In the genomic region with DNA sequence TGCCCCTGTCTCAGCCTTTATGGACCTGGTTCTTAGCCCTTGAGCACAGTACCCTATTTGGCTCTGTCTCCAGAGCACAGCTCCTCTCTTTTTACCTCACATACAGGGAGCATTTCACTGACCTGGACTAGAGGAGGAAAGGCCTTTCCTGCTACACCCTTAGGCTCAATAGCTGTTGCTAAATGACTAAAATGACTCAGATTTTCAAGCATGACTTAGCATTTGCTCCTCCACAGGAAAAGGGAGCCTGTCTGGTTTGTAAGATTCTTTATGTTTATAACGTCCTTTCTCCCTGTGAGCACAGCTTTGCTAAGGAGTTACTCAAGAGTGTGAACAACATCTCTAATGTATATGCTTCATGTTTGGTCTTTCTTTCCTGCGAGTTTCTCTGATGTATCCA, we compare ENCODE assay signal across 24 mouse cellular contexts. TPM values are rescaled to one million over a fixed set of nuclear protein-coding genes. Genes with fewer than 3 reads are reported as not detected.
DNase-seq lines count a peak whose midpoint lies in the region; ATAC-seq lines count a peak whose summit lies in the region.
"Had no signal": no experiment of that assay in that cellular context is flagged by ENCODE, and none has a peak within 500 bp of the region (broad histone marks: within the 10 kb centered on the region; RNA-seq: fewer than 3 reads in every experiment).

No protein-coding gene starts in this region.

- no peaks in the 10 kb centered on the region for H3K36me3 ChIP-seq in kidney, embryonic 15.5 days
- H3K36me3 ChIP-seq: embryonic facial prominence, embryonic 15.5 days; G1E; limb, embryonic 15.5 days had no signal

- no peaks in the 10 kb centered on the region for H3K9me3 ChIP-seq in kidney, embryonic 15.5 days (replicated peaks)
- H3K9me3 ChIP-seq: embryonic facial prominence, embryonic 15.5 days; forebrain, embryonic 15.5 days; G1E; hindbrain, embryonic 13.5 days; limb, embryonic 15.5 days had no signal

- H3K4me2 ChIP-seq in kidney, embryonic 15.5 days: no peak overlapping the region
- H3K4me2 ChIP-seq: embryonic facial prominence, embryonic 15.5 days; forebrain, embryonic 15.5 days; hindbrain, embryonic 13.5 days; limb, embryonic 15.5 days; lung, embryonic 14.5 days had no signal

- no peak overlapping the region for H3K27ac ChIP-seq in kidney, embryonic 15.5 days
- H3K27ac ChIP-seq: embryonic facial prominence, embryonic 15.5 days; forebrain, embryonic 15.5 days; hindbrain, embryonic 13.5 days; limb, embryonic 15.5 days; liver, embryonic 14.5 days; stomach, postnatal 0 days had no signal

- peaks cover 11% of the 10 kb centered on the region for H3K4me1 ChIP-seq in kidney, embryonic 15.5 days
- H3K4me1 ChIP-seq: embryonic facial prominence, embryonic 15.5 days; limb, embryonic 15.5 days had no signal

- H3K4me3 ChIP-seq in kidney, embryonic 15.5 days (replicated peaks): no peak overlapping the region
- H3K4me3 ChIP-seq: embryonic facial prominence, embryonic 15.5 days; forebrain, embryonic 15.5 days; hindbrain, embryonic 13.5 days; limb, embryonic 15.5 days had no signal

- 43% methylated on average over 2 of the region's 2 CpGs for WGBS in kidney, embryonic 15.5 days

- no peaks in the 10 kb centered on the region for H3K27me3 ChIP-seq in kidney, embryonic 15.5 days
- H3K27me3 ChIP-seq: CH12.LX; embryonic facial prominence, embryonic 15.5 days; forebrain, embryonic 15.5 days; hindbrain, embryonic 13.5 days; limb, embryonic 15.5 days had no signal

- no peak for ATAC-seq in kidney, embryonic 15.5 days (replicated peaks; ENCODE audit: low FRiP score)
- ATAC-seq: forebrain, embryonic 15.5 days had no signal

- peak; percentile 14 for DNase-seq in adrenal gland, postnatal 10 days
- no peak for DNase-seq in adrenal gland, postnatal 25 days
- peak; percentile 40 for DNase-seq in kidney, adult 9 months
- peak; percentile 67 for DNase-seq in Muller cell, postnatal 12 days (ENCODE audit: inconsistent ontology term)
- peak; percentile 30 to 39 for DNase-seq in kidney, postnatal 36 days
- no peak for DNase-seq in spleen, postnatal 4 days (ENCODE audit: low spot score in 2 of 2)
- DNase-seq: B cell, adult 2 months; cerebellum, adult 9-10 months; gastrocnemius, postnatal 14 days; left cerebral cortex, postnatal 4 days; lung, embryonic 14.5 days; midbrain, embryonic 14.5 days; thymus, adult 2 months; thymus, postnatal 4 days had no signal

- no peak overlapping the region for H3K9ac ChIP-seq in kidney, embryonic 15.5 days
- H3K9ac ChIP-seq: embryonic facial prominence, embryonic 15.5 days; forebrain, embryonic 15.5 days; hindbrain, embryonic 13.5 days; limb, embryonic 15.5 days; liver, embryonic 14.5 days; lung, embryonic 14.5 days had no signal

RNA-seq across cellular contexts. Expression of gene Arnt2, which starts 47.3 kb away (rescaled TPM):
- 10 to 100 TPM; 26.6 to 27.5 TPM for total RNA-seq in adrenal gland, postnatal 10 days (2021)
- 32.9 and 41.3 TPM in 2 replicates for total RNA-seq in adrenal gland, postnatal 25 days (2021)
- polyA plus RNA-seq in kidney, embryonic 15.5 days (2015; fragmentation: Nextera tagmentation; extraction: Ambion mirVana): 10.5 and 12.2 TPM in 2 replicates
- total RNA-seq: megakaryocyte, adult 5-6 weeks had no signal
- polyA plus RNA-seq: G1E had no signal

Comparison
In these comparisons a context has a peak if more than half of its experiments do, and no peak if none do; other contexts are left out.
1. DNase-seq: peak in adrenal gland, postnatal 10 days (single experiment), kidney, adult 9 months (single experiment), Muller cell, postnatal 12 days (single experiment) and kidney, postnatal 36 days (2 of 2); none in adrenal gland, postnatal 25 days (single experiment) and spleen, postnatal 4 days (0 of 2).